Mouse (Mus musculus) cerebellum, postnatal 25 days (tissue): ENCODE data around the gene Spata2l.
"Not testable (repeated sequence)": the region's sequence is repeated elsewhere in the genome, so short reads cannot be mapped to it uniquely, and the experiment has no call there.

Experiments used
- DNase-seq, 2 experiments: peaks; one replicate each; pipeline ENCODE4 v3.0.0; 2021; ENCODE audit warnings: mixed read lengths in 2 of 2

Spata2l gene

GRCm38 (mm10) chr8:123235520-123236497 is at the start of gene Spata2l:
Gene Spata2l, minus strand, starts transcription at chr8:123236233.
- DNase-seq, result peak; percentile 83 to 90

- DNase-seq, result no peak
Measured at GRCm38 (mm10) chr8:123284493-123284892, 48.5 kb upstream of the Spata2l start.

- DNase-seq, result no peak
Measured at GRCm38 (mm10) chr8:123283991-123284390, 48.0 kb upstream of the Spata2l start.

- not testable (repeated sequence) for DNase-seq
Measured at GRCm38 (mm10) chr8:123282994-123283393, 47.0 kb upstream of the Spata2l start.

- DNase-seq, result no peak
Measured at GRCm38 (mm10) chr8:123280302-123281094, 44.5 kb upstream of the Spata2l start.

- DNase-seq, result no peak
Measured at GRCm38 (mm10) chr8:123279828-123280227, 43.8 kb upstream of the Spata2l start.

GRCm38 (mm10) chr8:123278445-123278844 is 42.4 kb upstream of the Spata2l start:
- no peak for DNase-seq

- DNase-seq, result no peak
Measured at GRCm38 (mm10) chr8:123275096-123275495, 39.1 kb upstream of the Spata2l start.

GRCm38 (mm10) chr8:123274447-123274846 is 38.4 kb upstream of the Spata2l start:
- DNase-seq, result no peak

GRCm38 (mm10) chr8:123271901-123272300 is 35.9 kb upstream of the Spata2l start:
- no peak for DNase-seq

- no peak for DNase-seq
Measured at GRCm38 (mm10) chr8:123271147-123271546, 35.1 kb upstream of the Spata2l start.

- no peak for DNase-seq
Measured at GRCm38 (mm10) chr8:123267926-123268656, 32.1 kb upstream of the Spata2l start.

GRCm38 (mm10) chr8:123257593-123257992 is 21.6 kb upstream of the Spata2l start:
- not testable (repeated sequence) for DNase-seq

- DNase-seq, result no peak
Measured at GRCm38 (mm10) chr8:123257114-123257513, 21.1 kb upstream of the Spata2l start.

GRCm38 (mm10) chr8:123255170-123255569 is 19.1 kb upstream of the Spata2l start:
- DNase-seq, result no peak

GRCm38 (mm10) chr8:123254099-123254885 is 18.3 kb upstream of the Spata2l start, which contains the start of the genes Zfp276 and Vps9d1:
Gene Zfp276, plus strand, starts transcription at chr8:123254195.
Gene Vps9d1, minus strand, starts transcription at chr8:123254348.
- peak; percentile 90 to 93 for DNase-seq

GRCm38 (mm10) chr8:123253451-123254098 is 17.5 kb upstream of the Spata2l start:
- peak in 1 of 2 experiments; percentile 34 for DNase-seq

GRCm38 (mm10) chr8:123252925-123253324 is 16.9 kb upstream of the Spata2l start:
- no peak for DNase-seq

- no peak for DNase-seq
Measured at GRCm38 (mm10) chr8:123250940-123251339, 14.9 kb upstream of the Spata2l start.

GRCm38 (mm10) chr8:123248596-123248995 is 12.6 kb upstream of the Spata2l start:
- DNase-seq, result no peak

GRCm38 (mm10) chr8:123247748-123248147 is 11.7 kb upstream of the Spata2l start:
- no peak for DNase-seq
